Mouse (Mus musculus) testis, adult 2 months (tissue): ENCODE data around the gene Hadhb.
"Not testable (repeated sequence)": the region's sequence is repeated elsewhere in the genome, so short reads cannot be mapped to it uniquely, and the experiment has no call there.

Experiments used
- CTCF ChIP-seq: fragments of 200-500 bp; IDR thresholded peaks from 2 replicates; pipeline ENCODE4 v1.5.1; 2012; ENCODE audit warnings: low read depth, mild to moderate bottlenecking, inconsistent platforms, low read length, moderate library complexity; ENCODE audit not compliant: control insufficient read depth, insufficient read depth, insufficient replicate concordance
- POLR2A ChIP-seq: fragments of 200-500 bp; IDR thresholded peaks from 2 replicates; pipeline ENCODE4 v1.6.1; 2012; ENCODE audit warnings: low read depth, mild to moderate bottlenecking, inconsistent platforms, low read length, moderate library complexity; ENCODE audit not compliant: control insufficient read depth

GRCm38 (mm10) chr5:30210758-30211157 lies 55.7 kb downstream of the Hadhb start:
- TF ChIP-seq CTCF, POLR2A: not testable (repeated sequence)
